Mouse (Mus musculus) MEL-GATA-1-ER (cell line): Measurements from ENCODE around the gene Cdhr5.

Experiments used
- DNase-seq: peaks from one replicate; pipeline ENCODE4 v3.0.0-alpha.2; 2012; ENCODE audit warnings: low read depth; ENCODE audit errors: extremely low read depth

Cdhr5 gene

DNA sequence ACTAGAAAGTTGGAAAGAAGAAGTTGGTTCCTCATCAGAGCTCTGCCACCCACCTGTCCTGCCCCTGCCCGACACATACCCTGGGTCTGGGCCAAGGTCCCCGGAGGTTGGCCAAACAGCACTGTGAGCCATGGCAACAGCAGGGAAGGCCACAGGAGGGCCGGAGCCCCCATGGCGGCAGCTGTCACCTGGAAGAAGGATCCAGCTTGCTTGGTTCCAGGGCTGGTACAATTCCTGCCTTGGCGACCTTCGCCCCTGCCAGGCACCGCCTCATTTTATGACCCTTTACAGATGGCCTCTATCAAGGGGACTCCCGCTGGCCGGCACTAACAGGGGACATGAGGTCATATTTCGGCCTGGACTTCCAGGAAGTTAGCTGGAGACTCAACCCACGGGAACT lies at the start of gene Cdhr5:
TSS of gene Cdhr5 (minus strand) at position 241 of the 400 bp plus-strand sequence.
- no peak for DNase-seq

DNA sequence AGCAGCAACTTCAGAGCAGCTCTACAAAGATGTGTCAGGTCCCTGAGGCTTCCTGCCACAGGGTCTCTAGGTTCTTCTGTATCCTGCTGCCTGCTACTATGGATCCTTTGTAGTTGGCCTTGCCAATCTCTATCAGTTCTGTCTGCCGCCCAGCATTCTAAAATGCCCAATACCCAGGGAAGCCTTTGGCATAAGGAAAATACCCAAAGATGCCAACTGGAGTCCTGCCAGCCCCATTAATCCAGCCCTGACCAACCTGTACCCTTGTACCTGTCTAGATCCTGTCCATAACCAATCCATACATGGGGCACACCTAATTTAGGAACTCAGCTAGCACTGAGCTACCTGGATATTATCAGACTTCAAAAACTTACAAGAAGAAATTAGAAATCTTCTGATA lies 48.1 kb upstream of the Cdhr5 start:
- no peak for DNase-seq

DNA sequence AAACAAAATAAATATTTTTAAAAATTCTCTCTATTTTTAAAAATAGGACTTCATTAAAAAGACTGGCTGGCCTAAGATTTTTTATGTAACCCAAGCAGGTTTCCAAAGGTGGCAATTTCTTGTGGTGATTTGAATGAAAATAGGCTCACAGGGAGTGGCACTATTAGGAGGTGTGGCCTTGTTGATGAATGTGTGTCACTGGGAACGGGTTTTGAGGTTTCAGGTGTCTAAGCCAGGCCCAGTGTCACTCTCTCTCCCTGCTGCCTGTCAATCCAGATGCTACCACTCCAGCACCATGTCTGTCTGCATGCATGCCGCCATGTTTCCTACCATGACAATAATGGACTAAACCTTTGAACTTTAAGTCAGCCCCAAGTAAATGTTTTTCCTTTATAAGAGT lies 42.9 kb upstream of the Cdhr5 start:
- no peak for DNase-seq

DNA sequence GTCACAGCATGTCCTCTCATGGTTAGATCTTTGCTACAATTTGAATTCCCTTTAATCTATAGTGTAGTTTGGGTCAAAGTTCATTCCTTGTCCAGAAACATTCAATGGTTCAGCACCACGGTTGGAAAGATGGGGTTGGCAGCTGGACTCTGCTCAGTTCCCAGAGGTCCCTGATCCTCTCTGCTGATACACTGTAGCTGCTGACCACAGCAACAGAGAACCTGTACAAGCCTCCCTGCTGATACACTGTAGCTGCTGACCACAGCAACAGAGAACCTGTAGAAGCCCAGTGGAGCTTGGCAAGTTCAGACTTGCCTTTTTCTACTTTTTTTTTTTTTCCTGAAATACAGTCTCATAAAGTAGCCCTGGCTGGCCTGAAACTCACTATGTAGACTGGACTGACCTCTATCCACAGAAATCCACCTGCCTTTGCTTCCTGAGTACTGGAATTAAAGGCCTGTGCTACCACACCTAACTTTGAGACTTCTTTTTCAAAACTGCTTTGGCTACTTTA lies 41.1 kb upstream of the Cdhr5 start:
- no peak for DNase-seq

DNA sequence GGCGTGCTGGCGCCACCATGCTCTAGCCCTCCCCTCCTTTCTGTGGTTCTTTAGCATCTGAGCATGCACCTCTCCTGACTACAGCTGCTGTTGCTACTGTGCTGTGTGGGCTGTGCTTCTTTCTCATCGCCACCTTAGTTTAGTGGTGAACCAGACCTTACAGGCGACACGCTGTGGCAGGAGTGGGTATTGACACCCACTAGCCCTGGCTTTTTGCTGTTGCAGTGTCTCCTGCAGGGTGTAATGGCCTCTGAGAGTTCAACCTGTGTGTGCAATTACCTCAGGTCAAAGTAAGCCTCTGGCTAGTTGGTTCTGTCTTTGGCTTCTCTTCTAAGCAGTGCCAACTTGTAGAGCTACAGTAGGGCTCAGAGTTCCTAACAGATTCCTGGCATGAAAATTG lies 39.4 kb upstream of the Cdhr5 start:
- no peak for DNase-seq

DNA sequence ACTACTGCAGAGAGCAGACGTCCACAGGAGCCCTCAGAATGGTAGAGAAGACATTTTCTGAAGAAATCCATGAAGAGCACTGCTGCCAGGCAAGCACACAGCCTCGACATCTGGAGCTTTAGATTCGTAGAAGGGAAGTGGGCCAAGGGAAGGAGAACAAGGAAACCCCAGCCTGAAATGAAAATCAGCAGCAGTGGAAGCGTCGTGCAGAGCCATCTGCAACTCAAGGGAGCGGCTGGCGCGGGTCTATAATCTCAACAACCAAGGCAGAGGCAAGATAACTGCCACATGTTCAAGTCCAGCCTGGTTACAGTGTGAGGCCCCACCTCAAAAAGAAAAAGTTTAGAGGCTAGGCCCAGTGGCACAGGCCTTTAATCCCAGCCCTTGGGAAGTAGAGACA lies 38.5 kb upstream of the Cdhr5 start:
- DNase-seq, result no peak

DNA sequence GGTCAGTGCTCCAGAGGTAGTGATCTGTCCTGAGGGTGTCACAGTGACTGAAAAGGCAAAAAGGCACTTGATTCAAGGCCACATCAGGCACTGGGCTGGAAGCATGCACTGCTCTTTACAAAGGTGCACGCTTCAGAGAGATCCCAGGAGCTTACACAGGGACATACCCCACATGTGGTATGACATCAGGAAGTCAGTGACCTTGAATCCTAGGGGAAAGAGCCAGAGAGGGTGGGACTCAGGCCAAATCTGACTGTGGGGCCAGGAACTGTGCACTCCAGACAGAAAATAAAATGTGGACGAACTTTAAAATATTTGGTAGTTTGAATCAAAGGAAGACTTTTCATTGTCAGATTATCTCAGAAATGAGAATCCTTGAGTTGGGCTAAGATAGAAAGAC lies 37.8 kb upstream of the Cdhr5 start:
- DNase-seq, result no peak

DNA sequence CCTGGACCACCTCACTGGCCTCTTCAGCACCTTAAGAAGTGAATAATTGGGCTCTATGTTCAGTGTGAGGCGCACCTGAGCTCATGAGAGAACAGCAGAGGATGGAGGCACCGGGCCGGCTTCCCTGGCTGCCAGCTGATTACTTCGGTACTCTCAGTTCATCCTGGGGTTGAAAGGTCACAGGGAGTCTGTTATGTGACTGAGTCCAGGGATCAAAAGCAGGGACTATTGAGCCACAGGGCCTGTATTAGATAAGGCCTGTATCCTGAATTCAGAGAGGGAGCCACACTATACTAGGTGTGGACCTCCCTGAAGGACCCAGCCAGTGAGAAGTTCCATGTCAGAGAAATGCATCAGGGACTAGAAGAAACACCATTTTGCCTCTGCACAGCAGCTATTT lies 28.0 kb upstream of the Cdhr5 start:
- DNase-seq, result no peak

DNA sequence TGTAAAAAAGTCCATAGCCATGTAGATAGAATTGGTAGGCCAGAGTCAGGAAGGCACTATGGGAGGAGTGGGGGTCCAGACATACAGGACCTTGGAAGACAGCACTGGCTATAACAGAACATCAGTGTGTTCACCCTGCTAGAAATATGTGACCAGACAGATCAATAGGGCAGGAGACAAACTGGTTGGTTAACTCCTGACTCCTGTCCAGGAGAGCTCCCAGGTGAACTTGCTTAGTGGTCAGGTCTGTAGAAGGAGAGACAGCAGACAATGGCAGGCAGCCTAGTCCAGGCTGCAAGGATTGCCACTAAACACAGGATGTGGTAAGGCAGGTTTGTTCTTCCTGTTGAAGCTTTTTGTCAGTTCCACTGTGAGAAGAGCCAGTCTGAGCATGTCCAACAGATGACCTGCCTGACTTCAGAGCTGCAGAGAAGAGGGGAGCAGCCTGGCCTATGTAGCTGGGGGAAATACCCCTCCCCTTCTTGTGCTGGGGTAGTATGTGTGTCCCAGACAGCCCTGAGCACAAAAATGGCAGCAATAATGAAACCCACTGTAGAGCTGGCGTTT lies 26.2 kb upstream of the Cdhr5 start:
- DNase-seq, result no peak

DNA sequence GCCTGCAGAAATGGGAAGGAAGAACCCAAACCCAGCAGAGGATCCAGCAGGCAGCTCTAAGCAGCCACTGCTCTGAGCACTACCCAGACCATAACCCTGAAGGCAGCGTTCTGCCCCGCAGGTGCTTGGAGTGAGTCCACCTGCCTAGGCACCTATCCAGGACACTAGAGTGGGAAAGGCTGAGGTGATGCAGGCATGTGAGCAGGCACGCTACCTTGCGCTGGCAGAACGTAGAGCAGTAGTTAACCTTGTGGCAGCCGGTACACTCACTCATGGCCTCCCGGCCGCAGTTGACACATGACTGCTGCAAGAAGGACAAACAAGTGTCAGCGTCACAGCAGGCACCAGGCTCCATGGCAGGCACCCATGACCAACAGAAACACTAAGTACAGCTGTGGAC lies 24.8 kb upstream of the Cdhr5 start:
- DNase-seq, result no peak

DNA sequence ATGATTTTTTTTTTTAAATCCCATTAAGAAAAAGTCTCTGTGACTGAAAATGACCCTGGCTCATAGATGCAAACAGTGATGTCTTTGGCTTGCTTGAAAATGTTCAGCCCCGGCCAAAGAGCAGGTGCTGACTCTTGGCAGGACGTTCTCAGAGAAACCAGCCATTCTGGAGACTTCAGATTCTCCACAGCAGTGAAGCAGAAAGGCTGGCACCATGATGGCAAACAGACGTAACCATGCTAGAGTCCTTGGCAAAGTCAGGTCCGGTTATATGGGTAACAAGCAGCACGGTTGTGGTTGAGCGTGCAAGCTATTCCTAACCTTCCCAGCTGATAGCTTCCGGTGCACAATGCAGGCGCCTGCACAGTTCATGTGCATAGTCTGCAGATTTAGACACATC lies 22.6 kb upstream of the Cdhr5 start:
- no peak for DNase-seq

DNA sequence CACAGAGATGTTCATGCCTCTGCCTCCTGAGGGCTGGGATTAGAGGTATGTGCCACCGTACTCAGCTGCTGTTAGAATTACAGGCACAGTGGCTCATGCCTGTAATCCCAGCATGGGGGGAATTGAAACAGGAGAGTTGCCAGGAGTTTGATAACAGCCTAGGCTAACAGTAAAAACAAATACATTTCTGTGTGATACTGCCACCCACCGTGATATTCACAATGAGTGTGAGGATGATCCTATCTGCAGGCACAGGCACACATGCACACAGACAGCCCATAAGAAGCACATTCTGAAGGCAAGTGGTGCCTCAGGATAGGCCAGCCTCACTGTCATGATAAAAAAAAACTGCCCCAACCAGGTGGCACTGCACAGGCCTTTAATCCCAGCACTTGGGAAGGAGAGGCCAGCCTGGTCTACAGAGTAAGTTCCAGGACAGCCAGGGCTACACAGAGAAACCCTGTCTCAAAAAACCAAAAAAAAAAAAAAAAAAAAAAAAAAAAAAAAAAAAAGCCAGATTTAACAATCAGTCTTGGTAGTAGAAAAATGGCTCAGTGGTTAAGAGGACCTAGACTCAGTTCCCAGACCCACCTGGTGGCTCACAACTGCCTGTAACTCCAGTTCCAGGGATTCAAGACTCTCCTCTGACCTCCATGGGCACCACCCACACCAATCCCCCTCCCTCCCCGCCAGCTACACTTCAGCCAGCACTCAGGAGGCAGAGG lies 21.5 kb upstream of the Cdhr5 start:
- no peak for DNase-seq

DNA sequence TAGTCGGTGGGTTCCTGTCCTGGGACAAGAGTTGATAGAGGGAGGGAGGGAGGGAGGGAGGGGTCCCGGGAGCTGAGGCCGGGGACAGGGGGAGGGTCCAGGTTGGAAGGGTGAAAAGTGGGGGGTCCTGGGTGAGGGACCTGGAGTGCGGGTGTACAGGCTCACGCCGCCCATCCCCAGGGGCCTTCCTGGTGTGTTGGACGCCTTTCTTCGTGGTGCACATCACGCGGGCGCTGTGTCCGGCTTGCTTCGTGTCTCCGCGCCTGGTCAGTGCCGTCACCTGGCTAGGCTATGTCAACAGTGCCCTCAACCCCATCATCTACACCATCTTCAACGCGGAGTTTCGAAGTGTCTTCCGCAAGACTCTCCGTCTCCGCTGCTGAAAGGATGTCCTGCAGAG lies 17.9 kb upstream of the Cdhr5 start:
- DNase-seq, result no peak

DNA sequence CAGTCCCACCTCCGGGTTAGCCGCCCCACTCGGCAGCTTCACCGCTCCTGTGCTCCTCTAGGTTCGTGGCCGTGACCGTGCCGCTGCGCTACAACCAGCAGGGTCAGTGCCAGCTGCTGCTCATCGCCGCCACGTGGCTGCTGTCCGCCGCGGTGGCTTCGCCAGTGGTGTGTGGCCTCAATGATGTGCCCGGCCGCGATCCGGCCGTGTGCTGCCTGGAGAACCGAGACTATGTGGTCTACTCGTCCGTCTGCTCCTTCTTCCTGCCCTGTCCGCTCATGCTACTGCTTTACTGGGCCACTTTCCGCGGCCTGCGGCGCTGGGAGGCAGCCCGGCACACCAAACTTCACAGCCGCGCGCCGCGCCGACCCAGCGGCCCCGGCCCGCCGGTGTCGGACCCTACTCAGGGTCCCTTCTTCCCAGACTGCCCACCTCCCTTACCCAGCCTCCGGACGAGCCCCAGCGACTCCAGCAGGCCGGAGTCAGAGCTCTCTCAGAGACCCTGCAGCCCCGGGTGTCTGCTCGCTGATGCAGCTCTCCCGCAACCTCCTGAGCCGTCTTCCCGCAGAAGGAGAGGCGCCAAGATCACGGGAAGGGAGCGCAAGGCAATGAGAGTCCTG lies 17.4 kb upstream of the Cdhr5 start:
- no peak for DNase-seq

DNA sequence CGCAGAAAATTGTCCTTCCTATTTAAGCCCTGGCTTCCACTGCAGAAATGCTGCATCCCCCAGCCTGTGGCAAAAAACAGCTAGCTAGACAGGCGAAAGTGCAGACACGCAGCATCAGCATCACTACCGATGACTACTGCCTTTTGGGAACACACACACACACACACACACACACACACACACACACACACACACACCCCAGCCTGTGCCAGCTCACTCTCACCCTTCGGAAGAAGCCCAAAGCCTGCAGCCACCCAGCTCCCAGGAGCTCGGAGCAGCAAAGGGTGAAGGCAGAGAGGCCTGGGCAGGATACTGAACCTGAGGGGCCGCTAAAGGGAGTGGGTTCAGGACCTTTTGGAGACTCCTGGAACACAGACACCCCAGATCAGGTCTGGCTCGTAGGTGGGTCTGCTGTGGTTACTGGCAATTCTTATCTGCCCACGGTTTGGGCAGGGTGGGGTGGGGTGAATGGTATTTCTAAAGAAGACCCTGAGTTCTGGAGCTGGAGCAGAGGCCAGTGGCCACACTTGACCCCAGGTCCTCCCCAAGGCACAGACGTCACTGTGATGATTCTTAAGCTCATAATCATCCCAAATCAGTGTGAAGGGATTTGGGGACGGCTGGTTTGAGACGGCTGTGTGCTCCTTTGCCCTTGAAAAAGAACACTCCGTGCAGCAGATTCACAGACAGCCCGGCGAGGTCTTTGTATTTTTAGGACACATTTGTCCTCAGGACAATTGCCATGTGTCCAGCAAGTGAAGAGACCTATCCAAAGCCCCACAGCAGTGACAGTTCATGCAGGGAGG lies 16.2 kb upstream of the Cdhr5 start:
- DNase-seq, result no peak

DNA sequence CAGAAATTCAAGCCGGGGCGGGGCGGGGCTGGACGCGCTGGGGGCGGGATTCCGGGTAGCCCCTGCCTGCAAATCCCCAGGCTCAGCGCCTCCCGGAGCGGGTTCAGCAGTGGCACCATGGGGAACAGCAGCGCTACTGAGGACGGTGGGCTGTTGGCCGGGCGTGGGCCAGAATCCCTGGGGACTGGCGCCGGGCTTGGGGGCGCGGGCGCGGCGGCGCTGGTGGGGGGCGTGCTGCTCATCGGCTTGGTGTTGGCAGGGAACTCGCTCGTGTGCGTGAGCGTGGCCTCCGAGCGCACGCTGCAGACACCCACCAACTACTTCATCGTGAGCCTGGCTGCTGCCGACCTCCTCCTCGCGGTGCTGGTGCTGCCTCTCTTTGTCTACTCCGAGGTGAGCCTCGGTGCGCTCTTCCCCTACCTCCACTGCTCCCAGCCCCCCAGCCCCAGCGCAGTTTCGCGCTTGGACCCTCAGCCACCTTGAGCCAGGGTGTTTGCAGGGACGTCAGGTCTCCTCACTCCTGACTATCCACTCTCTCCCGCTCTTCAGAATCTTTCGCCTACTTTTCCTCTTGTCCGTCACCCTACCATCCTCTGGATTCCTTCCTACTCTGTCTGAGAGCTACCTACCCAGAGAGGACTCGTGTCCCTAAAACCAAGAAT lies 15.5 kb upstream of the Cdhr5 start, which contains the start of gene Drd4:
TSS of gene Drd4 (plus strand) at position 86 of the 662 bp plus-strand sequence.
- no peak for DNase-seq

DNA sequence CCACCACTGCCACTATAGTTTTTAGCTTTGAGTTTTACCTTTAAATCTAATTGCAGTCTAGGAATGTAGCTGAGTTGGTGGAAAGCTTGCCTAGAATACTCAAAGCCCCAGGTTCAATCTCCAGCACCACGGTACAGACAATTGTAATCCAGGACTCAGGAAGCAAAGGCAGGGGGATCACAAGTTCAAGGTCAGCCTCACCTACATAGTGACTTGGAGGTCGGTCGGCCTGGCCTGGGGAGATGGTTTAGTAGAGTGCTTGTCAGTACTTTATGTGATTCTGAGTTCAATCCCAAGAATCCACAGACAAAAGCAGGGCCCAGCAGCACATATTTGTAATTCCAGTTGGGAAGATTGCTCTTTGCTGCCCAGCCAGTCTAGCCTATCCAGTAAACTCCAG lies 11.5 kb upstream of the Cdhr5 start:
- DNase-seq, result no peak

DNA sequence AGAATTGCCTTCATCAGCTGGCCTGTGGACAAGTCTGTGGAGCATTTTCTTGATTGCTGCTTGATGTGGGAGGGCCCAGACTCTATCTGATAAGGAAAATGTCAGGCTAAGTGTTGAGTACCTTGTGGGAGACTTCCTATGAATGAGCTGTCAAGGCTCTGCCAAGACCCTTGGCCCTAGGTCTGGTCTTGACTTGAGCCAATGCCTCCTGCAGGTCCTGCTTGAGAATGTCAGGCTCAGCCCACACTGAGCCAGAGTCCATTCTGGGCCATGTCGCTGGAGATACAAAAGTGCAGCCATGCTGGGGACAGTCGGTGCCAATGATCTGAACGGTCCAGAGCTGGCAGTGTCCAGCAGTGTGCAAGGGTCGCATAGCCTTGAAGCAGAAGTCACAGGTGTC lies 6.2 kb upstream of the Cdhr5 start:
- DNase-seq, result no peak

DNA sequence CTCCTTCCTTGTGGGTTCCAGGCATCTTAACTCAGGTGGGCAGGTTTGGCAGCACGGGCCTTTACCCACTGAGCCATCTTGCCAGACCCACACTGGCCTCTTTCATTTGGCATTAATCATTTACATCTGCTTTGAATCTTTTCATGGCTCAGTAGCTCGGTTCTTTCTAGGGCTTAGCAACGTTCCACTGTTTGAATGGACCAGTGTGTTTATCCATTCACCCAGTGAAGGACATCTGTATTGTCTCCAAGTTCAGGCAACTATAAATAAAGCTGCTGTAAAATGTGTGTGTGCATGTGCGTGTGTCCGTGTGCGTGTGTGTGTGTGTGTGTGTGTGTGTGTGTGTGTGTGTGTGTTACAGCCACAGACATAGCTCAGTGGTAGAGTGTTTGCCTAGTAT lies 4.9 kb upstream of the Cdhr5 start:
- DNase-seq, result no peak

DNA sequence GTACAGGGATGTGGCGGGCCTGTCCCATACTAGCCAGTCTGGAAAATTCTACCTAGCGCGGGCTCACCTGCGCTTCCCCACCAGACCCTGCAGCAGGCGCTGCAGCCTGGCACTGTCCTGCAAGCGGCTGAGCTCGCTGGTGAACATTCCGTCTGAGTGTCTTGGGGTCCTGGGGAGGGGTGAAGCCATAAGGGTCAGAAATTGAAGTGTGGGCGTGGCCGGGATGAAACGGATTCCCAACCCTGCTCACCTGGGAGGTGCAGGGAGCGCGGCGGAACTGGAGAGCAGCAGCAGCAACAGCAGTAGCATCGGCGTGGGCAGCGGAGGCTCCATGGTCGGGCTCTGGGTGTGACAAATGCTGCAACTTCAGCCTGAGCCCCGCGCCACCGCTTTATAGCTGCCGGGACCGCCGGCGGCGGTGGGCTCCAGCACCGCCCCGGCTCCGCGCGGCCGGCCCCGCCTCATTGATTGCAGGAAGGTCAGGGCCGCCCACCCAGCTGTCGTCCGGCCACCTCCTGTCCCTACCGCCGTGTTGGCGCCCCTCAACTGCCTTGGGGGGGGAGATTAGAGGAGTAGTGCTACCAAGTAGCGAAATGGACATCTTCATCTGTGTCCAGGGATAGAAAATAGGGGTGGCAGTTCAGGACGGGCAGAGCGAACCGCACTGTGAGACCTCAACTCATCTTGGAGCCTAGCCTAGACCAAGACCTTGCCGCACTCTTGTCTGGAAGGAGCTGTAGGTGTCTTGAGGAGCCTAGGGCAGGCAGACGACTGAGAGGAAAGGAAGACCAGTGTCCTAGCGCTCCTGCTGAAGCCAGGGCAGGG lies 2.4 kb upstream of the Cdhr5 start, which contains the start of gene Sct:
TSS of gene Sct (minus strand) at position 368 of the 825 bp plus-strand sequence.
- DNase-seq, result no peak
